In the genomic region with DNA sequence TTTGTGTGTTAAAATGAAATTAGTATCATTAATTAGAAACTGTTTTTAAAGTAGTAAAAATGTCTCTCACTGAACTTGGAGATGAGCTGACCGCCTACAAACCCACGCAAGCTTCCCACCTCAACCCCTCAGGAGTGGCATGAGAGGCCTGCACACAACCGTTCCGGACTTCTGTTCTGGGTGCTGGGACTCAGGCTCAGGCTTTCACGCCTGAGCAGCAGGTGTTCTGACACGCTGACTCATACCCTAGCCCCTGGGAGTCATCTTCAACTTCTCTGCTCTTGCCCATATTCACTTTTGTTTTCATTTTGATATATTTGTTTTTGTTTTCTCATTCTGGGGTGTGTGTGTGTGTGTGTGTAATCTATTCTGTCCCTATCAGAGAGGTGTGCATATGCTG, we compare ENCODE assay signal across 15 mouse cellular contexts.
"Had no signal": no experiment of that assay in that cellular context is flagged by ENCODE, and none has a peak within 500 bp of the region (broad histone marks: within the 10 kb centered on the region; RNA-seq: fewer than 3 reads in every experiment).

No protein-coding gene starts in this region.

- H3K9ac ChIP-seq: liver, embryonic 15.5 days; liver, postnatal 0 days; lung, embryonic 15.5 days; midbrain, embryonic 12.5 days; neural tube, embryonic 12.5 days; stomach, embryonic 15.5 days had no signal

- DNase-seq: liver, postnatal 0 days; lung, adult 2 months; lung, postnatal 4 days; midbrain, embryonic 14.5 days; right cerebral cortex, postnatal 14 days; thymus, adult 2 months; thymus, postnatal 25 days; thymus, postnatal 4 days had no signal

- H3K4me2 ChIP-seq: liver, embryonic 15.5 days; lung, embryonic 15.5 days; midbrain, embryonic 12.5 days; neural tube, embryonic 12.5 days; stomach, embryonic 15.5 days had no signal

- H3K4me1 ChIP-seq: stomach, embryonic 15.5 days had no signal

- H3K4me3 ChIP-seq: liver, embryonic 15.5 days; lung, embryonic 15.5 days; midbrain, embryonic 10.5 days; midbrain, embryonic 12.5 days; neural tube, embryonic 12.5 days; stomach, embryonic 15.5 days had no signal

- H3K27me3 ChIP-seq: liver, embryonic 15.5 days; lung, embryonic 15.5 days; midbrain, embryonic 12.5 days; neural tube, embryonic 12.5 days; stomach, embryonic 15.5 days had no signal

- H3K27ac ChIP-seq: liver, embryonic 15.5 days; lung, embryonic 15.5 days; midbrain, embryonic 10.5 days; midbrain, embryonic 12.5 days; neural tube, embryonic 12.5 days; stomach, embryonic 15.5 days; stomach, postnatal 0 days had no signal

- H3K9me3 ChIP-seq: liver, embryonic 15.5 days; lung, embryonic 15.5 days; midbrain, embryonic 10.5 days; midbrain, embryonic 12.5 days; neural tube, embryonic 12.5 days; stomach, embryonic 15.5 days had no signal
